Mouse (Mus musculus): Measurements from ENCODE around the gene Shld1. TPM values are rescaled to one million over a fixed set of nuclear protein-coding genes. Genes with fewer than 3 reads are reported as not detected.

The Shld1 gene
- polyA plus RNA-seq (2015; fragmentation: Nextera tagmentation; extraction: Ambion mirVana): 20.7 and 29.1 TPM in 2 replicates

GRCm38 (mm10) chr2:132686756-132687737 lies at the start of gene Shld1:
Gene Shld1, plus strand, starts transcription at chr2:132686931.

GRCm38 (mm10) chr2:132780978-132781377 lies 94.2 kb downstream of the Shld1 start, which contains the start of gene Chgb:
Gene Chgb, plus strand, starts transcription at chr2:132781278.

Other genes starting within 250 kb of the Shld1 start
- 41.5 and 51.7 TPM in 2 replicates for gene Gpcpd1, start 99.2 kb upstream of the Shld1 start, polyA plus RNA-seq (2015; fragmentation: Nextera tagmentation; extraction: Ambion mirVana)
- gene Chgb, start 94.3 kb downstream of the Shld1 start, polyA plus RNA-seq (2015; fragmentation: Nextera tagmentation; extraction: Ambion mirVana): 401 and 1,045 TPM in 2 replicates
- gene Trmt6, start 129.1 kb downstream of the Shld1 start, polyA plus RNA-seq (2015; fragmentation: Nextera tagmentation; extraction: Ambion mirVana): 24.5 and 38.0 TPM in 2 replicates
- gene Mcm8, start 129.2 kb downstream of the Shld1 start, polyA plus RNA-seq (2015; fragmentation: Nextera tagmentation; extraction: Ambion mirVana): 4.3 and 6.7 TPM in 2 replicates
- 52.5 and 60.1 TPM in 2 replicates for gene Crls1, start 159.7 kb downstream of the Shld1 start, polyA plus RNA-seq (2015; fragmentation: Nextera tagmentation; extraction: Ambion mirVana)
- gene Lrrn4, start 194.0 kb downstream of the Shld1 start, polyA plus RNA-seq (2015; fragmentation: Nextera tagmentation; extraction: Ambion mirVana): 9.1 and 12.7 TPM in 2 replicates